Mouse (Mus musculus) adrenal gland, postnatal 36 days (tissue): ENCODE measurements at regions not wholly inside any gene's neighbourhood (a gene's known extent, or its start where the extent isn't known, plus 50 kb on each side); places are given as distances from the start of the nearest gene placed in this dataset.

Experiments used
- DNase-seq, 2 experiments: peaks; one replicate each; pipeline ENCODE4 v3.0.0; 2021; ENCODE audit warnings: mixed read lengths in 1 of 2

GRCm38 (mm10) chr13:59874137-59874931, 51.4 kb upstream of the Tut7 start:
- no peak for DNase-seq
